29 mouse cellular contexts compared by ENCODE assay signal in genomic region chr7:31170520-31170919, GRCm38 (mm10). TPM values are rescaled to one million over a fixed set of nuclear protein-coding genes. Genes with fewer than 3 reads are reported as not detected.
"Had no signal": no experiment of that assay in that cellular context is flagged by ENCODE, and none has a peak within 500 bp of the region (broad histone marks: within the 10 kb centered on the region; RNA-seq: fewer than 3 reads in every experiment).

No protein-coding gene starts in this region.

- H3K4me2 ChIP-seq: embryonic facial prominence, embryonic 12.5 days; embryonic facial prominence, embryonic 13.5 days; embryonic facial prominence, embryonic 15.5 days; forebrain, embryonic 12.5 days; forebrain, embryonic 13.5 days; forebrain, embryonic 15.5 days had no signal

- DNase-seq: cerebellum, adult 9-11 months; cerebellum, postnatal 10 days; cerebellum, postnatal 14 days; cerebellum, postnatal 25 days; cerebellum, postnatal 36 days; embryo, embryonic 11 days; forebrain, postnatal 0 days; gastrocnemius, adult 2 months; gastrocnemius, postnatal 10 days; gastrocnemius, postnatal 14 days; gastrocnemius, postnatal 25 days; gastrocnemius, postnatal 36 days; heart, adult 11 months; heart, adult 18-20 months; heart, adult 2 months had no signal

- H3K4me3 ChIP-seq: embryonic facial prominence, embryonic 10.5 days; embryonic facial prominence, embryonic 12.5 days; embryonic facial prominence, embryonic 13.5 days; embryonic facial prominence, embryonic 15.5 days; erythroblast, embryonic 14.5 days; forebrain, embryonic 10.5 days; forebrain, embryonic 12.5 days; forebrain, embryonic 13.5 days; forebrain, embryonic 15.5 days; gastrocnemius, adult 2 months; heart, adult 2 months; heart, embryonic 10.5 days had no signal

- H3K36me3 ChIP-seq: embryonic facial prominence, embryonic 10.5 days; embryonic facial prominence, embryonic 12.5 days; embryonic facial prominence, embryonic 13.5 days; embryonic facial prominence, embryonic 15.5 days; forebrain, embryonic 10.5 days; forebrain, embryonic 12.5 days; forebrain, embryonic 15.5 days; heart, embryonic 10.5 days had no signal

- H3K27me3 ChIP-seq: embryonic facial prominence, embryonic 12.5 days; embryonic facial prominence, embryonic 13.5 days; embryonic facial prominence, embryonic 15.5 days; forebrain, embryonic 12.5 days; forebrain, embryonic 13.5 days; forebrain, embryonic 15.5 days had no signal

RNA-seq across cellular contexts. Expression of gene Scn1b, which starts 43.7 kb away (rescaled TPM):
- total RNA-seq: common myeloid progenitor, adult 5-6 weeks; granulocyte monocyte progenitor cell, adult 5-6 weeks had no signal

RNA-seq across cellular contexts. Expression of gene Hpn, which starts 55.4 kb away (rescaled TPM):
- polyA plus RNA-seq: forebrain, embryonic 13.5 days; forebrain, embryonic 14.5 days; forebrain, embryonic 16.5 days had no signal
